Mouse (Mus musculus) testis, adult 2 months (tissue): ENCODE data around the gene Papln.

Experiments
- CTCF ChIP-seq: fragments of 200-500 bp; IDR thresholded peaks from 2 replicates; pipeline ENCODE4 v1.5.1; 2012; ENCODE audit warnings: low read depth, mild to moderate bottlenecking, inconsistent platforms, low read length, moderate library complexity; ENCODE audit not compliant: control insufficient read depth, insufficient read depth, insufficient replicate concordance
- POLR2A ChIP-seq: fragments of 200-500 bp; IDR thresholded peaks from 2 replicates; pipeline ENCODE4 v1.6.1; 2012; ENCODE audit warnings: low read depth, mild to moderate bottlenecking, inconsistent platforms, low read length, moderate library complexity; ENCODE audit not compliant: control insufficient read depth

DNA sequence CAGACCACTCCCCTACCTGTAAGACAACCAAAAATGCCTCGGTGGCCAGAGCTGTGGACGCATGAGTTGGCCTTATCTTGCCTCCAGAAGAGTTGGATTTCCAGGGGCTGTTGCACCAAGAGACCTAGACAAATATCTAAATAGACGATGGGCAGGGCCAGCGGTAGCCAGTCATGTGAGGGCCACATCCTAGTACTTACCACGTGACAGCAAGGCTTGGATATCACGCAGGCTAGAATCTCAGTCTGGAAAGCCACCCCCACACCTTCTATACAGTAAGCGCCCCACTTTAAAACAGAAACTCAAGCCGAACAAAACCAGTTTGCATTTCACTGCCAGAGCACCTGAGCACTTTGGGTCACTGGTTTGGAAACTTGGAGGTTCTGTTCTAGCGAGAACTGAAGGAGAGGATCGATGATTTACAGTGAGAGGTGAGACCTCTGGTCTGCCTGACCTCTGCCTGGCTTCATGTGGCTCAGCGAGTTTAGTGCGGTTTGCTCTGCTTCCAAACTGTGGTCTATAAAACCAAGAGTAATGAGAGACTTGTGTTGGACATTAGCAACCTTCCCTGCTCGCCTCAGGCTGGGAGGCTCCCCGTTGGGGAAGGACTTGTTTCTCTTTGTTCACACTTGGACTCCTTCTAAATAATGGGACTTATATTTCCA is 4.9 kb downstream of the Papln start:
- no peak; the same call in 1 of the 2 replicates for TF ChIP-seq POLR2A
- TF ChIP-seq CTCF = no peak
